Mouse (Mus musculus) embryonic facial prominence, embryonic 15.5 days (tissue): ENCODE data around the gene 1700025F22Rik. TPM values are rescaled to one million over a fixed set of nuclear protein-coding genes. Genes with fewer than 3 reads are reported as not detected.
"Not testable (repeated sequence)": the region's sequence is repeated elsewhere in the genome, so short reads cannot be mapped to it uniquely, and the experiment has no call there.

Source experiments
- ATAC-seq: fragments of 200-750 bp; cut with Nextera tagmentation; 2 replicates; pipeline ENCODE4 v1.8.0; 2017; ENCODE audit warnings: low read depth, moderate TSS enrichment; ENCODE audit not compliant: insufficient number of reproducible peaks, low FRiP score, low TSS enrichment
- H3K27ac ChIP-seq: fragments of 300-500 bp; sonication (generic); replicated peaks from 2 replicates; pipeline ENCODE4 v1.5.1; 2015; ENCODE audit warnings: mild to moderate bottlenecking, inconsistent platforms
- H3K27me3 ChIP-seq: fragments of 300-500 bp; sonication (generic); 2 replicates; pipeline ENCODE4 v1.6.1; 2015; ENCODE audit warnings: inconsistent platforms
- H3K36me3 ChIP-seq: fragments of 300-500 bp; sonication (generic); 2 replicates; pipeline ENCODE4 v1.6.1; 2015; ENCODE audit warnings: mild to moderate bottlenecking, inconsistent platforms
- H3K4me1 ChIP-seq: fragments of 300-500 bp; sonication (generic); 2 replicates; pipeline ENCODE4 v1.6.1; 2015; ENCODE audit warnings: inconsistent platforms
- H3K4me2 ChIP-seq: fragments of 300-500 bp; sonication (generic); replicated peaks from 2 replicates; pipeline ENCODE4 v1.6.1; 2015; ENCODE audit warnings: mild to moderate bottlenecking, inconsistent platforms
- H3K4me3 ChIP-seq: fragments of 300-500 bp; sonication (generic); replicated peaks from 2 replicates; pipeline ENCODE4 v1.5.1; 2015; ENCODE audit warnings: mild to moderate bottlenecking, inconsistent platforms
- H3K9ac ChIP-seq: fragments of 300-500 bp; sonication (generic); 2 replicates; pipeline ENCODE4 v1.6.1; 2015; ENCODE audit warnings: inconsistent platforms
- H3K9me3 ChIP-seq: fragments of 300-500 bp; sonication (generic); replicated peaks from 2 replicates; pipeline ENCODE4 v1.6.1; 2016; ENCODE audit warnings: inconsistent platforms
- WGBS: fragments of 180-500 bp; shearing (Covaris S2); methylation state at CpG from one replicate; pipeline ENCODE4 v1.1.7; 2015; 5-methylcytosine and 5-hydroxymethylcytosine counted together
- polyA plus RNA-seq: library from polyadenylated mRNA; unstranded; fragments of >200 nt; fragmentation: Nextera tagmentation; extraction: Ambion mirVana; gene quantifications from 2 replicates; pipeline ENCODE4 v1.2.1, GENCODE M21; 2015

Gene 1700025F22Rik
- polyA plus RNA-seq = not detected in 2 replicates

DNA sequence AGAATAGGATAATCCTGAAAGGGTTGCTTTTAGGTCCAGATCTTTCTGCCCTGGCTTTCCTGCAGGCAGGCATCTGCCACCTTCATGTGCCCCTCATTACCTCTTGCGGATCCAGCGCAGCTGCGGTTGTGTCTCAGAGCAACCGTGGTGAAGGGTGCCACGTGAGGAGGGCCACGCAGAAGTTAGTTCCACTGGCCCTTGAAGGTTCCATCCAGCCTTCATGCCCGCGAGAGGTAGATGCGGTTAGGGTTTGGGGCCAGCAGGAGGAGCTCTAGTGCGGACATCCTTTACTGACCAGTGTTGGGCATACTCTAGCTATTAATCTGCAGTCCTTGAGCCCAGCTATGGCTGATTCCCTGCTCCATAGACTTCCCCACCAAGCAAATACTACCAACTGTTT, at the start of gene 1700025F22Rik:
Gene 1700025F22Rik (minus strand): TSS at position 149 of the 400 bp plus-strand sequence.
- H3K27me3 ChIP-seq = no peaks in the 10 kb centered on the region; the same call in 1 of the 2 replicates
- no peak within 1 kb of the TSS for H3K9ac ChIP-seq
- no peaks in the 10 kb centered on the region for H3K36me3 ChIP-seq
- no peak for ATAC-seq
- WGBS = 42% methylated on average over 10 of the region's 10 CpGs
- no peaks in the 10 kb centered on the region for H3K9me3 ChIP-seq
- H3K4me3 ChIP-seq = no peak within 1 kb of the TSS
- no peaks in the 10 kb centered on the region for H3K4me1 ChIP-seq
- H3K27ac ChIP-seq = no peak within 1 kb of the TSS
- no peak within 1 kb of the TSS for H3K4me2 ChIP-seq

DNA sequence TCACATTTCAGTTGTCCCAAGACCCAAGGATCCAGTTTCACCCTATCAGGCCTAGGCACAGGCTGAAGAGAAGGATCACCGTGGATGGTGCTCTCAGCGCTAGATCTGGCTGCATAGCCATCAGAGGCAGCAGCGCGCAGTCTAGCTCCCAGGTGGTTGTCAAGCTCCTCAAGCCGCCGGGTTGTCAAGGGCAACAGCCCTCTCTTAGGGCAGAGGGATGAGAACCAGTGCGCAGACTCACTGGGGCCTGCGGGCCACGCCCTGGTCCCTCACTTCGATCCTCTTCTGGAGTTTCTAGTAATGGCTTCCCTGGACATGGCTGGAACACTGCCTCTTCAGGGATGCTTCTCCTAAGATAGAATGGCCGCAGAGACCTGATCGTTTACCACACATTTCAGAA, 31.4 kb upstream of the 1700025F22Rik start, which contains the start of gene Ms4a13:
Gene Ms4a13 (minus strand): TSS at position 192 of the 400 bp plus-strand sequence.
- Histone ChIP-seq H3K4me1 (no peaks in the 10 kb centered on the region), H3K9ac (no peak within 1 kb of the TSS), H3K4me2 (no peak within 1 kb of the TSS), H3K36me3 (no peaks in the 10 kb centered on the region), H3K9me3 (no peaks in the 10 kb centered on the region), H3K4me3 (no peak within 1 kb of the TSS), H3K27me3 (no peaks in the 10 kb centered on the region), H3K27ac (no peak within 1 kb of the TSS)
- 63% methylated on average over 12 of the region's 12 CpGs for WGBS
- ATAC-seq = no peak

DNA sequence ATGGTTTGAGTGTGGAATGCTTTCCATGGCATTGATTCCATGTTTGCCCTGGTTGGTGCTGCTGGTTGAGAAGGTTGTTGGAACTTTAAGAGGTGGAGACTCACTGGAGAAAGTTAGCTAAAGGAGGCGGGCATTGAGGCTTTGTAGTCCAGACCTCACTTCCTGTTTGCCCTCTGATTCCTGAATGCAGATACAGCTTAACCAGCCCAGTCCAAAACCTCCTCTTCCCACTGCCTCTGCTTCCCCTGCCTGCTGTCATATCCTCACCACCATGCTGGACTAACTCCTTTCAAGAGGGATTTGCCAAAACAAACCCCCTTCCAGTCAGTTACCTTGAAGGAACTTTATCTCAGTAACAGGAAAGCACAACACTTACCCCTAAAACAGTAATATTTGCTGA, 27.4 kb upstream of the 1700025F22Rik start:
- 48% methylated on average over 1 of the region's 1 CpGs for WGBS
- no peak for ATAC-seq
- Histone ChIP-seq H3K27ac (no peak overlapping the region), H3K36me3 (no peaks in the 10 kb centered on the region), H3K4me2 (no peak overlapping the region), H3K27me3 (no peaks in the 10 kb centered on the region), H3K4me3 (no peak overlapping the region), H3K9me3 (no peaks in the 10 kb centered on the region), H3K4me1 (no peaks in the 10 kb centered on the region), H3K9ac (no peak overlapping the region)

DNA sequence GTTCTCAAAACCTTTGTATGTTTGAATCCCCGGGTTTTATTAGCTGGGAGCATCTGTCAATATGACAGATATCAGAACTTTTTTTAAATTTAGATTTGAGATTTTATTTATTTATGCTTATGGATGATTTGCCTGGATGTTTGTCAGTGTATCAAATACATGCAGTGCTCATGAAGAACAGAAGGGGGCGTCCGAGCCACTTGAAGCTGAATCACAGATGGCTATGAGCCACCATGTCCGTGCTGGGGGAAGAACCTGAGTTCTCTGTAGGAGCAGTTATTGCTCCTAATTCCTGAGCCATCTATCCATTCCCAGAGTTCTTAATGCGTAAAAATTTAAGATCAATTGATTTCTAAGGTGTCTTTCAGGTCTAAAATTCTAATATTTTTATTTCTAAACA, 19.0 kb upstream of the 1700025F22Rik start:
- 17% methylated on average over 5 of the region's 5 CpGs for WGBS
- ATAC-seq = no peak
- no peaks in the 10 kb centered on the region for H3K4me1 ChIP-seq
- H3K36me3 ChIP-seq = no peaks in the 10 kb centered on the region
- H3K9me3 ChIP-seq = no peaks in the 10 kb centered on the region
- no peak overlapping the region for H3K4me2 ChIP-seq
- H3K9ac ChIP-seq = no peak overlapping the region
- H3K4me3 ChIP-seq = no peak overlapping the region
- no peaks in the 10 kb centered on the region for H3K27me3 ChIP-seq
- H3K27ac ChIP-seq = no peak overlapping the region

DNA sequence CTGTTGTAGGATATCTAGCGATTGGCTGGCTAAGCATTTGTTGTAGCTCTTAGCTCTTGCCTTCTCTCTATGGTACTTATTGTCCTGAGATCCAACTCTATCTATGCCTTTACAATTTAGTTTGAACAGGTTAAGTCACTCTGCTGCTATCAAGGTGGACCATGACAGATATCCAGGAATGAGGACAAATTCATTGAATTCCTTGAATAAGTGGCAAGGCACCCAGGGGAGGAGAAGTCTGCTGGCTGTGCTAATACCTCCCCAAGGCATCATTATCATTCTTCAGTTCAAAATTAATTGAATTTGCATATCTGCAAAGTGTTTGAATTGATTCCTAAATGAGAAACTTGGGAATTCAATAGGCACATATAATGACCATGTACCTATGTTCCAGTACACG, 12.3 kb upstream of the 1700025F22Rik start:
- H3K36me3 ChIP-seq = no peaks in the 10 kb centered on the region
- no peaks in the 10 kb centered on the region for H3K9me3 ChIP-seq
- H3K27ac ChIP-seq = no peak overlapping the region
- H3K4me3 ChIP-seq = no peak overlapping the region
- 58% methylated on average over 2 of the region's 2 CpGs for WGBS
- H3K4me1 ChIP-seq = no peaks in the 10 kb centered on the region
- ATAC-seq = no peak
- H3K9ac ChIP-seq = no peak overlapping the region
- no peak overlapping the region for H3K4me2 ChIP-seq
- H3K27me3 ChIP-seq = no peaks in the 10 kb centered on the region

DNA sequence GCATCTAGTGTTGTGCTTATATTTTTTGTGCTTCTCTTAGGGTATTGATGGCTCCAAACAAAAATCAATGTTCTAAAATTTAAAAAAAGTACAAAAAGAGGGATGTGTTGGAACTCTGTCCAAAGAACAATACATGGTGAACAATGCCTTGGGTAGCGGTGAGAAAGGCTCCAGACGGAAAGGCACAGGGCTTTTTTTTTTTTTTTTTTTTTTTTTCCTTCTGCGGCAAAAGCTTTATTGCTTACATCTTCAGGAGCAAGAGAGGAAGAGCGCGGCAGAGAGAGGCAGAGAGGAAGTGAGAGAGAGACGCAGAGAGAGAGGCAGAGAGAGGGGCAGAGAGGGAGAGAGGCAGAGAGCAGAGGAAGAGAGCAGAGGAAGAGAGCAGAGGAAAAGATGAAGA, 7.2 kb downstream of the 1700025F22Rik start:
- H3K9ac ChIP-seq, ATAC-seq, H3K9me3 ChIP-seq, H3K36me3 ChIP-seq, H3K27me3 ChIP-seq, H3K4me3 ChIP-seq, H3K27ac ChIP-seq, H3K4me2 ChIP-seq, H3K4me1 ChIP-seq: not testable (repeated sequence)
- WGBS = 84% methylated on average over 6 of the region's 6 CpGs

DNA sequence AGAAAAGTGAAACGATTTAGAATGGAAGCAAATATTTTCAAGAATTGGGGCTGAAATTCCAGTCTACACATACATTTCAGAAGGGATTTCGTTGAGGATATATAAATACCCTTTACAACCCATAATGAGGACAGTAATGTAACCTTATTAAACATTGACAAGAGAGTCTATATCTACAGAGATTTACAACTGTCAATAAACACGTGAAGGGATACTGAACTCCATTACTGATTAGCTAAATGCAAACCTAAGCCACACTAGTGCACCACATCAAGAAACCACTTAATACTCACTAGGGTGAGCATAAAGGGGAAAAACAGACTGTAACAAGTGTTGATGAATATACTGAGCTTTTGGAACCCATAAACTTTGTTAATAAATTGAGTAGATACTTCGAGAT, 29.8 kb downstream of the 1700025F22Rik start:
- H3K4me1 ChIP-seq = no peaks in the 10 kb centered on the region
- H3K27ac ChIP-seq = no peak overlapping the region
- H3K9me3 ChIP-seq = no peaks in the 10 kb centered on the region
- no peaks in the 10 kb centered on the region for H3K36me3 ChIP-seq
- WGBS = 72% methylated on average over 4 of the region's 4 CpGs
- H3K9ac ChIP-seq = no peak overlapping the region
- no peak overlapping the region for H3K4me2 ChIP-seq
- ATAC-seq = no peak
- H3K27me3 ChIP-seq = no peaks in the 10 kb centered on the region
- no peak overlapping the region for H3K4me3 ChIP-seq

DNA sequence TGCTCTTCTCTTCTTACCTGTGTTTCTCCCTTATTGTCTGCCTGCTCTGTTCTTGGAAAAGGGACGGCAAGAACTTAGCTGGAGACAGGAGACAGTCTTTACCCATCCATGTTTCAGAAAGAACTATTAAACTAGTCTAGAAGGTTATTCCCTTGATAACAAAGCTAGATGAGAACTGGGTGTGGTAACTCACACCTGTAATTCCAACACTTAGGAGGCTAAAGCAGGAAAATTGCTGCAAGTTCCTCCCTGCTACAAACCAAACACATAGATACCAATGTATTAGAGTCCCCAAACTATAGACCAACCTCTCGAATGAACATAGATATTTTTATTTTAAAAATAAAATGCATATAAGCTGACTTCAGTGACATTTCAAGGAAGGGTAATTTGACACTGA, 30.3 kb downstream of the 1700025F22Rik start:
- Histone ChIP-seq H3K4me2 (no peak overlapping the region), H3K9ac (no peak overlapping the region), H3K4me1 (no peaks in the 10 kb centered on the region), H3K9me3 (no peaks in the 10 kb centered on the region), H3K27ac (no peak overlapping the region), H3K27me3 (no peaks in the 10 kb centered on the region), H3K4me3 (no peak overlapping the region), H3K36me3 (no peaks in the 10 kb centered on the region)
- ATAC-seq = no peak
- WGBS = 85% methylated on average over 2 of the region's 2 CpGs

DNA sequence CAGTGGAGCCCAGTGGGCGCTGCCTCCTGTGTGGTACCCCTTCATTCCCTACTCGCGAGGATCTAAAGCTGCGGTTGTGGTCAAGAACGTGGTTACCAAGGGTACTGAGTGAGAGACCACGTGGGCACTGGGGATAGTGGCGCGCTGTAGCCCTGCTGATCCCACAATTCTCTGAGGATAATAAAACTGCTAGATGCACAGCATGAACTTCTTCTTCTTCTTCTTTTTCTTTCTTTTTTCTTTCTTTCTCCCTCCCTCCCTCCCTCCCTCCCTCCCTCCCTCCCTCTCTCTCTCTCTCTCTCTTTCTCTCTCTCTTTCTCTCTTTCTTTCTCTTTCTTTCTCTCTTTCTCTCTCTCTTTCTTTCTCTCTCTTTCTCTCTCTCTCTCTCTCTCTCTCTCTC, 34.3 kb downstream of the 1700025F22Rik start, which contains the start of gene 1700017D01Rik:
Gene 1700017D01Rik (minus strand): TSS at position 101 of the 400 bp plus-strand sequence.
- not testable (repeated sequence) for H3K27me3 ChIP-seq, H3K9ac ChIP-seq, H3K36me3 ChIP-seq, H3K4me3 ChIP-seq, H3K27ac ChIP-seq, H3K4me2 ChIP-seq, ATAC-seq, H3K9me3 ChIP-seq, H3K4me1 ChIP-seq
- WGBS = 86% methylated on average over 8 of the region's 8 CpGs

DNA sequence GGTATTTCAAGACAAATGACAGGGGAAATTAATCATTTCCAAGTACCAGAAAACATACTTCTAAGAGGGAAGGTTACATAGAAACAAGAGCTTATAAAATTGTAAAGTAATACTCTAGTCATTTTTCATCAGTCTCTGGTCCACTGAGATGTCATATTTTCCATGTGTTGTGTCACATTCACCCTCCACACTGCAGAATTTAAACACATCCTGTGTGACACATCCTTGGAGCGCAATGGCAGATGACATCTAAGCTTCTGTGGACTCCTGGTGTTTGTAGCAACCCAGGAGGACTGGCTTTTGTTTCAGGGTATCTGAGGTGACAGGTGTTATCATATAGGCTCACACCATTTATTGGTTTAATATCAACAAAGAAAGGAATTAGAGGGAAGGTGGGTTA, 35.4 kb downstream of the 1700025F22Rik start:
- Histone ChIP-seq H3K27me3 (no peaks in the 10 kb centered on the region), H3K4me1 (no peaks in the 10 kb centered on the region), H3K4me2 (no peak overlapping the region), H3K9me3 (no peaks in the 10 kb centered on the region; the same call in 1 of the 2 replicates), H3K27ac (no peak overlapping the region), H3K9ac (no peak overlapping the region), H3K36me3 (no peaks in the 10 kb centered on the region), H3K4me3 (no peak overlapping the region)
- WGBS = 90% methylated on average over 1 of the region's 1 CpGs
- ATAC-seq = no peak

DNA sequence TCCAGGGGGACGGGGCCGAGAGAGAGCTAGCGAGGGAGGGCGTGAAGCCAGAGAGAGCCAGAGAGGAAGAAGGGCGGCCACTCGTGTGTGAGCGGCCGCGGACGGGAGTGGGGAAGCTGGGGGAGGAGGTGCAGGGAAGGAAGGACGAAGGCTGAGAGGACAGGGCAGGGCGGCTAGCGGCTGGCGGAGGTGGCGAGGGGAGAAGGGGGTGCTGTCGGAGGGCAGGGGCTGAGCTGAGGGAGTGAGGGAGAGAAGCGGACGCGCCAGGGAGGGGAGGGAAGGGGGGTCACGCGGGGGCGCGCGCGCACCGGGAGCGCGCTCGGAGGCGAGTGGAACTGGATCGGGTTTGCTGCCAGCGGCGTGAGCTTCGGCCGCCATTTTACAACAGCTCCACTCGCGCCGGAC, 44.1 kb downstream of the 1700025F22Rik start:
- not testable (repeated sequence) for H3K27me3 ChIP-seq, H3K4me1 ChIP-seq, H3K27ac ChIP-seq, H3K9ac ChIP-seq, H3K9me3 ChIP-seq, H3K36me3 ChIP-seq
- peak; percentile 96 for ATAC-seq
- under 1% methylated on average over 18 of the region's 38 CpGs for WGBS
- Histone ChIP-seq H3K4me2 (peak overlapping the region; percentile 46), H3K4me3 (peak overlapping the region; percentile 41)

DNA sequence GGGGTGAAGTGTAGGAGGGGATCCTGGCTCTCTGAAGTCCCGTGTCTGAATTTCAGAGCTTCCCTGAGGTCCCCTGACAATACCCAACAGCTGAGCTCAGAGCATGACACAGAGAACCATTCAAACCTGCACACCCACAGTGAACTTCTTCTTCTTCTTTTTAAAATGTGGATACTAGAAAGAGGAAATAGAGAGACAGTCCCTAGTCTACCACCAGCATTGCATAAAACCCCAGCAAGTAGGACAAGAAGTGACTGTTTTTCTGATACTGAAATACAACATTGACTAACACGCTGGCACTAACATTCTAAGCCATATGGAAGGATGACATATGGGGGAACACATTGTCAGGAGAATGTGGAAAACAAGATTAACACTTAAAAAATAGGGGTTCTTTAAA, 45.8 kb downstream of the 1700025F22Rik start:
- no peaks in the 10 kb centered on the region for H3K4me1 ChIP-seq
- ATAC-seq = no peak
- H3K27me3 ChIP-seq = no peaks in the 10 kb centered on the region
- H3K4me3 ChIP-seq = no peak overlapping the region
- WGBS = 85% methylated on average over 2 of the region's 2 CpGs
- no peak overlapping the region for H3K9ac ChIP-seq
- no peak overlapping the region for H3K4me2 ChIP-seq
- H3K27ac ChIP-seq = no peak overlapping the region
- H3K36me3 ChIP-seq = no peaks in the 10 kb centered on the region
- H3K9me3 ChIP-seq = no peaks in the 10 kb centered on the region
